Mouse (Mus musculus) mature B cell (primary cell): ENCODE measurements around the gene Cldnd1.

Source experiments
- in situ Hi-C: fragments of 300-500 bp; cut with MboI; formaldehyde crosslinking; loops from 2 replicates; pipeline ENCODE4 v1.14.3; 2019

The Cldnd1 gene

DNA sequence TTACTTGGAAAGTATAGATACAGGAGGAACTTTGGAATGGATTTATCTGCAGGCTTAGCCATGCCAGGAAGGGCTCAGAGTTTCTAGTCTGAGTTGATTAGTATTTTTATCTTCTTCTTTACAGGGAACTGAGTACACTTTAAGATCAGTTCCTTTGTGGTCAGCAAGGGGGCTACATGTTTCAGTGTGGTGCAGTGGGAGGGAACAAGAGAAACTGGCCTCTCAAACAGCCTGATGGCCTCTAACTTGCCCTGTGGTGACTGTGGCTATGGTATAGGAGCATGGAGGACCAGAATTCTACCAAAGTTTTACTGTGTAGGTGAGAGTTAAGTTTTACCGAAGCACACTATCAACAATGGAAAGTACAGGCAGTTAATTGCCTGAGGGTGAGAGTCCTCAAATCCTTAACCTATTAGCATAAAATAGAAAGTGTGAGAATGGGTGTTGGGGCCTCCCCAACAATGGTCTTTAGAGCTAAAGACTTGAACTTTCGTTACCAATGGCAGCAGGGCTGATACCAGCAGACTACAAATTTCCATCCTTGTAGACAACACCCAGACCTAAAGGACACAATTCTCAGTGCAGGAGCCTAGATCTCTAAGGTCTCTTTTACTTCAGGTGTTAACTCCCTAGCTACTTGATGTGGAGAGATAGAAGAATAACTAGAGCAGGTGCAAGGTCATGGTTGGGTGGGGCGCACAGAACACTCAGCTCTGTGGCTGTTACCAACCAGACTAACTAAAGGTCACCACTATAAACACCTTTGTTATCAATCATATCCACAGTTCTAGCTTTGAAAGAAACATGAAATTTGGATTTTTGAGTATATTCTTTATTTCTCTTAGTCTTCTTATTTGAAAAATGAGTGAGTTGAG is 18.9 kb upstream of the Cldnd1 start:
- in situ Hi-C loops: no loop called here

DNA sequence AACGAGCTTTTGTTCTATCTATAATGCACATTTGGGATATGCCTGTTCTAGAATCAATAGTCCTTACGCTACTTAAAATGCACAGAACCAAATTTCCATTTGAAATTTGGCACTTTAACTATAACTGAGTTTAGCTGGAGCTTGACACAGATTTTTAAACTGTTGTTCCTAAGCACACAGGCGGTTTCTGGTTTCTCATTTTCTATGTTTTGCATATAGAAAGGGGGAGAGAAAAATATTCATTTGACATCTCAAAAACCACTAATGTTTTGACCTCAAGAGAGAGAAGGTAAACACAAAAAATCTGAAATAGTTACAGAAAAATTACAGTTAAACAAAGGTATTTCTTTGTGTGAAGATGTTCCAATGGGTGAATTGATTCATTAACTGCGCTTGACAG is 18.2 kb upstream of the Cldnd1 start:
- in situ Hi-C loops: no loop called here

DNA sequence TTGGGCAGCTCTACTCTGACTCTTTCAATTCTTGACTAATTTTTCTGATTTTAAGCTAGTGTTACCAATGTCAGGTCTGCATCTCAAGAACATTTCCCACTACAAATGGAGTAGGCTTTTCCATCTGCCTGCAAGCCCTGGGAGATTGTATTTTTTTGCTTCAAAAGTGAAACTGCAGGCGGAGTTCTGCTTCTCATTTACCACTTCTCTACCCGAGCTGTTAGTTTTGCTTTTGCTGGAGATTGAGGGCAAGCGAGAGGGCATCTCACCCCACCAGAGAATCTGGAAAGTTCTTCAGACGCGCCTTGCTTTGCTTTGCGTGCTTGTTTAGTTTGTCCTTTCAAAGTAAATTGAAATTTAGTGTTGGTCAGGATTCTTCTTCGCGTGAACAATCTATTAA is 15.5 kb upstream of the Cldnd1 start:
- in situ Hi-C loops: no loop called here

DNA sequence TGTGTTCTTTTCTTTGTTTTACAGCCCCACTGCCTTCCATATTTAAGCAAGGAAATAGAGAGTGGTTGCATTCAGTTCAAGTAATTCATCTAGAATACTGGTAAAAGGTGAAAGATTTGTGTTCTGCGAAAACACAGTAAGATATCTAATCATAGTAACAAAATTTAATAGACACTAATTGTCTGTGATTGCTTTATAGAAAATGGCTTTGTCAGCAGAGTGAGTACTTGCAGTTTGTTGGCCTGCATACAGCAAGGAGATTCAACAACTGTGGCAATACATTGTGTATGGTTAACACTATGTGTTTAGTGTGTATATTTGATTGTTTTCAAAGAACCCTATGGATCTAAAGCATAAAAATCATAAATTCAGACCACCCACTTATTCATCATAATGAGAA is 14.6 kb upstream of the Cldnd1 start:
- in situ Hi-C loops: no loop called here

DNA sequence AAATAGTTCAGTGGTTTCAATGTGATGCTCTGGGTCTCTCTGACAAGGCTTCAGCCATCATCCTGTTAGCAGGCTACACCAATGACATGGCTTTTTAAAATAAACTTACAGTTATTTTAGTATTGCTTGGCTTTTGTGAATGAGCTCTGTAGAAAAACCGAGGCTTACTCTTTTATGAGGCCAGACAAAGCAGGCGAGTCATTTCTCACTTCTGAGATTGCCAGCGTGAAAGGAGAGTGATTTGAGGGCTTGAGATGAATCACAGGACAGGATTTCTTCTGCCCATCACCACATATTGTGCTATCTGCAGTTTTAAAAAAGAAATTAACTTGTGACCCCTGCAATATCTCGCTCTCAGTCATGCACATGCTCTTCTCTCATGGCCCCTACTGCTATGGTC is 12.7 kb upstream of the Cldnd1 start:
- in situ Hi-C loops: no loop called here

DNA sequence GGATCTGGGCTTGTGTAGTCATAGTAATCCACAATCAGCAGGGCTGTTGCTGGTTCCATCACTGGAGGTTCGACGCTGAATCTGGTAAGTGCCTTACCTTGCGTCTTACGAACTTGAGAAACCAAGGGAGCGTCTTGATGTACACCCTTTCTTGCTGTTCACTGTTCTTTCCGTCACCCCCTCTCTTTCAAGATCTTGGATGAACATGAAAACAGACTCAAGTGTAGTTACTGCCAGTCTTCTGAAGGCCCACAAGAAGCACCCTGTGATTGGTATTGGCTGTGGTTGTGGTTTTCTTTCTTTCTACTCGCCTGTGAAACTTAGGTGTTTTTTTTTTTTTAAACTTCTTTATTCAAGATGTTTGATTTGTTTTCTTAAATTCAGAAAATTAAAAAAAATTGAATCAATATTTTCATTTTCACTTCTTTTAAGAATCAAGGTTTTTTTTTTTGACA is 9.0 kb upstream of the Cldnd1 start, which contains the start of gene Gpr15:
Gpr15 (minus strand) TSS at position 405 of the 455 bp plus-strand sequence.
- in situ Hi-C loops: no loop called here

DNA sequence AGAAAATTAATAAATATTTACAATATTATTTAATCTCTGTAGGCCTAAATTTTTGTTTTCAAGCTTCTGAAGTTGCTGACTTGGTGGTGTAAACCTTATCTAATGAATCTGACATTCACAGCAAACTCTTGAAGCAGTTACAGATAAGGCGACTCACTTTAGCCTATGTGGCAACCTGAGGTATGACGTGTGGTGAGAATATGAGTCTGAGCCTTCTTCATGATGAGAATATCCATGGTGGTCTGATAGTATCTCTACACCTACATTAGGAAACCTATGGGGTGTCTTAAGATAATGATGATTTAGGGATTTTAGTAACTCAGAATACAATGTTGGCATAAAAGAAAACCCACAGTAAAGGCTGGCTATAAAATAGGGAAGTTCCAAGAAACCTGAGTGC is 5.4 kb upstream of the Cldnd1 start:
- in situ Hi-C loops: no loop called here

DNA sequence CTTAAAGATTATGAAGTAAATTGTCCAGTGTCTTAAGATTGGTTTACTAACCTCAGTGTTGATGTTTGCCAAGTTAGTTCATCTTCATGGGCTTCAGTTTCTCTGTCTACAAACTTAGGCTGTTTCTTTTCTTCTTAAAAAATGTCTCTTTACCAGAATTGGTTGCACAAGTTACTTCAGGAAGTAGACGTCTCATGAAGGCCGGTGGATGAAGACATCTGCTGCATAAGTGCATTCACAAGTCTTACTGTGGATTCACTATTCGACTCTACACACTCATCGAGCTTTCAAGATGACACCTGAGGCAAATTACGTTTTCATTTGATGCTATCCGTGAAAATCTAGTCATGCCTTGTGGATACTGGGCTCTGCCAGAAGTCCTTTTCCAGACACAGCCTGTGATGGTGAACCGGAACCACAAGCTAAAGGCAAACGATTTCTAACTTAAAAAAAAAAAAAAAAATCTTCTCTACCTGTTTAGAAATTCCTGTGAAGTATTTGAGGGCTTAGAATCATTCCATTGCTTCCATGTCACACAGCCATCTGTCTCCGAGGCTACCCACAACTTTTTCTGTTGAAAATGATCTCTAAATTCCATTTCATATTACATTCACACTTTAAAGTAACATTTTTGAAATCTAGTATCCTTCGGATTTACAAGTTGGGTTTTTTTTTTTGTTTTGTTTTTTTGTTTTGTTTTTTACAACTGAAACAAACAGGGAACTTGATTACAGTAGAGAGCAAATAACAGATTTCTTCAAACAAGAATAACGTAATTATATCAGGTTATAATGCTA is 832 bp upstream of the Cldnd1 start:
- in situ Hi-C loops: no loop called here

DNA sequence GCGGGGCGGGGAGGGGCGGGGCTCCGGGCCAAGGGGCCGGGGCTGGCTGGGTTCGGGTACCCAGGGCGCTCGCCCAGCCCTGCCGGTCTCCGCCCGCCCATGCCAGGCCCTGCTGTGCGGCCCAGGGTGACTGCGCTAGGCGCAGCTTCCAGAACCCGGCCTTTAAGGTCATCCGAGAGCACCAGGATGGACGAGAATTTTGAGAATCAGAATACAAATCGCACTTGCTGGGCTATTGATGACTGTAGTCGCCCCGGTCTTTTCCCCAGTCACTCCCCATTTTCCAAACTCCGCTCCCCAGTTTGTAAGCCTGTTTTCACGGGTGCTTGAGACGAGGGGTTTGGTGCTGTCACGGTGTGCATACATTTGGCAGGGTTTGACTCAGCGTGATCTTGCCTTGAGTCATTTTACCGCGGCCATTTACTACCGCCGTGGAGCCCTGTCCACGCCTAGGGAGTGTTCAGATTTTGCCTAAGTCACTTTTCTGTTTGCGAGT is 514 bp downstream of the Cldnd1 start:
- in situ Hi-C loops: no loop called here

DNA sequence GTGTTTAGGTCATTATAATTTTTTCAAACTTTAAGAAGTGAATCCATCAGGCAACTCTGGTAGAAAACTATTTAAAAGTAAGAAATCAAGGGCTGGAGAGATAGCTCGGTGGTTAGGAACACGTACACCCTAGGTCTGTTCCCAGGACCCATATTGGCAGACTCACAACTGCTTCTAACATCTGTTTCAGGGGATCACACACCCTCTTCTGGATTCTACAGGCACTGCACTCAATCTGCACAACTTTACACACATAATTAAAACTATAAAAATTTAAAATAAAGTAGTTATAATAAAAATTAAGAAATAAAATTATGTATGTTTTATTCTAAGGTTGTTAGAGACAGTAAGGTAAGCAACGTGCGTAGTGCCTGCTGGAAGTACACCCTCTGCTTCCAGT is 10.5 kb downstream of the Cldnd1 start:
- in situ Hi-C loops: no loop called here

DNA sequence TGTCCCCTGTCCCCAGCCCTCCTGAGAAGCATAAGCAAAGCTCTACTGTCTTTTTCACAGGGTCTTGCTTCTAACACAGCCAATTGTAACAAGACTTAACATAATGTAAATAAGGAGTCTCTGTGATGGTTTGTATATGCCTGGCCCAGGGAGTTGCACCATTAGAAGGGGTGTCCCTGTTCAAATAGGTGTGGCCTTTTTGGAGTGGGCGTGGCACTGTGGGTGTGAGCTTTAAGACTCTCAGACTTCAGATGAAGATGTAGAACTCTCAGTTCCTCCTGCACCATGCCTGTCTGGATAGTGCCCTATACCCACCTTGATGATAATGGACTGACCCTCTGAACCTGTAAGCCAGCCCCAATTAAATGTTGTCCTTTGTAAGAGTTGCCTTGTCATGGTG is 11.1 kb downstream of the Cldnd1 start:
- in situ Hi-C loops: no loop called here

DNA sequence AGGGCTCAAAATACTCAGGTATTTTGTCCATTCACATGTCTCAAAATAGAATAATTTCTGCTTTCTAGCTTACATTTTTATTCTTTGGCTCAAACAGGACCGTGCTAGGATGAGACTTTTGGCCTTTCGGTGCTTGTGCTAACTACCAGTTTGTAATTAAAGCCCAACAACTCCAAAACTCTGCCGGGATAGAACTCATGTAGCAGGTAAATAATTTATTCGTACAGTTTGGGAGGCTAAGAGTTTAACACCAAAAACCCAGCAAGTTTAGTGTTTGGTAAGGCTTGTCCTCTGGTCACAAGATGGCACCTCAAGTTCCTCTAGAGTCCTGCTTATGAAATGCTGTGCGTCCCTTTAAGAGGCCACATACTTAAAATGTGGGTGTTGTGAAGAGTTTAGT is 13.0 kb downstream of the Cldnd1 start:
- in situ Hi-C loops: no loop called here

DNA sequence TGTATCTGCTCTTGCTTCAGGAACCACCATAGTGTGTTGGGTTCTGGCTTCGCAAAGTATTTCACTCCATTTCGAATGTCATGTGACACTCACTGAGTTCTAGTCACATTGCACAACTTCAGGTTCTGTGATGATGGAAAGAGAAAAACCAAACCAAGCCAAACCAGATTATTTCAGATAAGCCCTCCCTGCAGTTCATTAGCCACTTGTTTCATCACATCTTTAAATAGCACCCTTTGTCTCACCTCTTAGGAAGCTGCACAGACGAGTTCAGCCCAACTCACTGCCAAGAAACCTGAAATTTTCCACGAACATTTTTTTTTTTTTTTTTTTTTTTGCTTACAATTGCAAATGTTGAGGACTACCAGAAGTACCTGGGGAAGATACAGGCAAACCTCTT is 19.0 kb downstream of the Cldnd1 start:
- in situ Hi-C loops: no loop called here

DNA sequence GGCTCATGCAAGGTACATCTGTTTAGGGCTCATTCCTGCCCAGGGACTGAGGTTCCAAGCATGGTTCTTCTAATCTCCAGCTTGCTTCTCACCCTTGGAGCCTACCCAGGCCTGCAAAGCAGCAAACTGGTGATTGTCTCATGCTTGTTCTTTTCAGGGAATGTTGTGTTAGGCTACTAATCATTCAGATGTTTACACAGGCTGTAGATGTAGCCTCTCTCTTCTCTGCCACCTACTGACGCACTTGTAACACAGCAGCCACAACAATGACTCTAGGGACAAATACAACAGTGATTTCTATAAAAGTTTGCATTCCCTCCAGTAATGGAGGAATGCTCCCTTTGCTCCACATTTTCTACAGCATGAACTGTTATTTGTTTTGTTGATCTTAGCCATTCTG is 23.6 kb downstream of the Cldnd1 start:
- in situ Hi-C loops: no loop called here

DNA sequence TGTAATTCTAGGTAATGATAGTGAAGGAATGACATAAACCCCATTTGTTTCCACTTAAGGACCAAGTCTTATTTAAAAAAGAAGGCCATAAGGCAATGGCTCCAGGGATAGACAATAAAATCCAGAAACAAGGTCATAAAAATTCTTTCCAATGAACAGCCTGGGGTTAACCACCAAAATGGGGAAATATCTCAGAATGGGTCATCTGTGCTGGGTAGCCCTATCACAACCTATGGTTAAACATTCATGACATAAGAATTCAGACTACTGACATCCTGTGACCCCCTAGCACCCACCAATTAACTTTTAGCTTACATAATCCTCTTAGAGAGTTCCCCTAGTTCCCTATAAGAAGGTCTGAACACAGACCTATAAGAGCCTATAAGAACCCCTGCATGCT is 28.5 kb downstream of the Cldnd1 start:
- in situ Hi-C loops: no loop called here

DNA sequence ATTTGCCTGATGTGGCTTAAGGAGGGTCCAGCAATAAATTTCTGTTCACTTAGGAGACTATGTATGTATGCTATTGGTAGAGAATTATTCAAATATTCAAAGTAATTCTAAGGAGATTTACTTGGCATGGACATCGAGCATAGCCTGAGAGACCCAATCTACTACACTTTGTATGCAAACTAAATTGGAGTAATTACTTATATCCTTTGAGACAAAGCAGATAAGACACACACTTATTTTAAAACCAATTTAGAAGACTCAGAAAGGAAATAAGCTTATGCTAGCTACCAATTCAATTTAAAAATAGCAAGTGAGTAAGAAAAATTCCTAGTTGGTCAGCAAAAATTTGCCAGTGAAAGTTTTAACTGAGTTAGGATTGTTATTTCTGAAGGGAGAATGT is 35.4 kb downstream of the Cldnd1 start, which contains the start of gene Olfr172:
Olfr172 (minus strand) TSS at position 101 of the 400 bp plus-strand sequence.
- in situ Hi-C loops: no loop called here
